Mouse (Mus musculus) hindbrain, embryonic 15.5 days (tissue): ENCODE measurements around the gene Tmem203. TPM values are rescaled to one million over a fixed set of nuclear protein-coding genes. Genes with fewer than 3 reads are reported as not detected.

Source experiments
- ATAC-seq: fragments of 200-750 bp; cut with Nextera tagmentation; 2 replicates; pipeline ENCODE4 v1.8.0; 2017; ENCODE audit warnings: low read depth, moderate number of reproducible peaks, moderate TSS enrichment; ENCODE audit not compliant: low FRiP score
- H3K27ac ChIP-seq: fragments of 300-500 bp; sonication (generic); replicated peaks from 2 replicates; pipeline ENCODE4 v1.5.1; 2015; ENCODE audit warnings: mild to moderate bottlenecking, inconsistent platforms
- H3K27me3 ChIP-seq: fragments of 300-500 bp; sonication (generic); 2 replicates; pipeline ENCODE4 v1.6.1; 2015; ENCODE audit warnings: control low read depth, inconsistent platforms
- H3K36me3 ChIP-seq: fragments of 300-500 bp; sonication (generic); 2 replicates; pipeline ENCODE4 v1.6.1; 2015; ENCODE audit warnings: control low read depth, inconsistent platforms
- H3K4me1 ChIP-seq: fragments of 300-500 bp; sonication (generic); replicated peaks from 2 replicates; pipeline ENCODE4 v1.6.1; 2015; ENCODE audit warnings: control low read depth, inconsistent platforms
- H3K4me2 ChIP-seq: fragments of 300-500 bp; sonication (generic); 2 replicates; pipeline ENCODE4 v1.6.1; 2015; ENCODE audit warnings: moderate library complexity, mild to moderate bottlenecking, inconsistent platforms
- H3K4me3 ChIP-seq: fragments of 300-500 bp; sonication (generic); 2 replicates; pipeline ENCODE4 v1.5.1; 2015; ENCODE audit warnings: mild to moderate bottlenecking, inconsistent platforms
- H3K9ac ChIP-seq: fragments of 300-500 bp; sonication (generic); 2 replicates; pipeline ENCODE4 v1.6.1; 2015; ENCODE audit warnings: inconsistent platforms
- H3K9me3 ChIP-seq: fragments of 300-500 bp; sonication (generic); 2 replicates; pipeline ENCODE4 v1.6.1; 2016; ENCODE audit warnings: control low read depth, inconsistent platforms
- WGBS: fragments of 180-500 bp; shearing (Covaris S2); methylation state at CpG from one replicate; pipeline ENCODE4 v1.1.7; 2015; 5-methylcytosine and 5-hydroxymethylcytosine counted together
- polyA plus RNA-seq: library from polyadenylated mRNA; unstranded; fragments of >200 nt; fragmentation: Nextera tagmentation; extraction: Ambion mirVana; gene quantifications from 2 replicates; pipeline ENCODE4 v1.2.1, GENCODE M21; 2015

Gene Tmem203
- polyA plus RNA-seq, 1 experiment from 2014 or later: 13.4 TPM

DNA sequence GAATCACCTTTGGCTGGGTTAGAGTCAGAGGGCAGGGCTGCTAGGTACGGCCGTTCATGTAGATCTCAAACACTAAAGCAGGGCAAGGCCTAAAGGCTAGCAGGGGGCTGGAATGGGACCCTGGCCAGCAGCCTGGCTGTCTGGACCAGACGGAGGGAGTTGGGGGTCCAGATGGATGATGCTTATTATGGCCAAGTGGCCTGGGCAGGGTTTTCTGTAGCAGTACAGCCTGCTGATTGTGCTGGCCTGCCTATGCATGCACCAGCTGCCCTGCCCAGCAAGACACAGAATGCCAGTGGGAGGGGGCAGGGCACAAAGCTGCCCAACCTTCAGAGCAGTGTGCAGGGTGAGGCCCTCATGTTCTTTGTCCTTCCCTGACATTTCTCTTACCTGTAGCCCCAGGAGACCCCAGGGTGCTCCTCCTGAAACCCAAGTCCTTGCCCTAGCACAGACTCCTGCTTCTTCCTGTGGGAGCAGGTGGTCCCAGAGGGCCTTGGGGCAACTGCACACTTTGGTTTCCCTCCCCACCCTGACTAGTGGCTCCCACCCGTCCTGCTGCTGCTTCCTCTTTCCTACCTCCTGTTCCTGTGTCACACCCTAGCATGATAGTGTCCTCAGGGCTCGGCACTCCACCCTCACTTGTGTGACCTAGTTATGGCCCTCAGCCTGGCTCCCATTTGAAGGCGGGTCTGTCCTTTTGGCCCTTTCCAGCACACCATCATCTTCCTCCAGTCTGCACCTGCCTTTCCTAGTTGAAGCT, 10.8 kb downstream of the Tmem203 start:
- ATAC-seq: no peak
- 49% methylated on average over 6 of the region's 6 CpGs for WGBS
- Histone ChIP-seq H3K27ac (peak overlapping the region; percentile 73), H3K9ac (peak overlapping the region; percentile 13; the same call in 1 of the 2 replicates), H3K27me3 (no peaks in the 10 kb centered on the region), H3K4me2 (peak overlapping the region; percentile 94), H3K9me3 (no peaks in the 10 kb centered on the region), H3K4me1 (peaks cover 65% of the 10 kb centered on the region), H3K36me3 (peaks cover 17% of the 10 kb centered on the region; the same call in 1 of the 2 replicates), H3K4me3 (peak overlapping the region; percentile 10)

DNA sequence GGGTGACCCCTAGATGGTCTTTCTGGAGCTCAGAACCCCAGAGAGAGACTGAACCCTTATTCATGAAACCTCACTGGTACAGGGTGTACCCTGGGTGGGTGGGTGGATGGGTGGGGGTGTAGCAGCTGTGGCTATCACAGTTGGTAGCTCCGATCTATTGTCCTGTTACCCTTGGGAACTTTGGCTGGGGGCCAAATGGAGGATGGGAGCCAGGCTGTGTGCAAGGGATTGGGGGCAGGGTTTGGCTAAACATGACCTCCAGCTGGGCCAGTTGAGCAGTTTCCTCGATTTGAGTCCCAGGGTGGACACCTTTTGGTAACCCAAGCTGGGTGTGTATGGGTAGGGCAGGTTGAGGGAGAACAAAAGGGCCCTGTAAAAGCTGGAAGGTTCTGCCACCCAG, 11.5 kb downstream of the Tmem203 start:
- 0 out of 2 replicates have a peak overlapping the region, but pooled peaks have one; percentile 13 for H3K9ac ChIP-seq
- H3K4me1 ChIP-seq: peaks cover 72% of the 10 kb centered on the region
- peak overlapping the region; percentile 73 for H3K27ac ChIP-seq
- no peaks in the 10 kb centered on the region for H3K27me3 ChIP-seq
- peaks cover 17% of the 10 kb centered on the region; the same call in 1 of the 2 replicates for H3K36me3 ChIP-seq
- no peak for ATAC-seq
- H3K9me3 ChIP-seq: no peaks in the 10 kb centered on the region
- peak overlapping the region; percentile 94 for H3K4me2 ChIP-seq
- 27% methylated on average over 2 of the region's 2 CpGs for WGBS
- H3K4me3 ChIP-seq: peak overlapping the region; percentile 10; the same call in 1 of the 2 replicates

DNA sequence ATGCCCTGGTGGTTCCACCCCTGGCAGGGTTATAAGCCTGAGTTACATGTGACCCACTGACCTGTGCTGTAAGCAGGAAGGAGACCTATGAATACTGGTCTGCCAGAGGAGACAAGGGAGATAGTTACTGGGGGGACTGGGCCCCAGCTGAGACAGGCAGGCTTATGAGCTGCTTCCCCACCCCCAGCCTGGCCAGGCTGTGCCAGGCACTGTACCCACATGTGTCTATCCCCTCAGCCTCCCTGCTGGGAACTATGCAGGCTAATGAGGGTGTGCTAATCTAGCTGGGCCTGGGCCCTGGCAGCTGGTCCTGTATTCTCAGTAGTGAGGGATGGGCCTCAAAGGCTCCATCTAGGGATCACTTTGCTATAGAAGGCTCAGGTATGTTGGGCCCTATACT, 12.0 kb downstream of the Tmem203 start:
- Histone ChIP-seq H3K27me3 (no peaks in the 10 kb centered on the region), H3K9ac (no peak overlapping the region), H3K4me1 (peaks cover 72% of the 10 kb centered on the region), H3K36me3 (peaks cover 17% of the 10 kb centered on the region; the same call in 1 of the 2 replicates), H3K4me3 (peak overlapping the region; percentile 10; the same call in 1 of the 2 replicates), H3K4me2 (peak overlapping the region; percentile 94), H3K27ac (peak overlapping the region; percentile 73), H3K9me3 (no peaks in the 10 kb centered on the region)
- ATAC-seq: no peak

DNA sequence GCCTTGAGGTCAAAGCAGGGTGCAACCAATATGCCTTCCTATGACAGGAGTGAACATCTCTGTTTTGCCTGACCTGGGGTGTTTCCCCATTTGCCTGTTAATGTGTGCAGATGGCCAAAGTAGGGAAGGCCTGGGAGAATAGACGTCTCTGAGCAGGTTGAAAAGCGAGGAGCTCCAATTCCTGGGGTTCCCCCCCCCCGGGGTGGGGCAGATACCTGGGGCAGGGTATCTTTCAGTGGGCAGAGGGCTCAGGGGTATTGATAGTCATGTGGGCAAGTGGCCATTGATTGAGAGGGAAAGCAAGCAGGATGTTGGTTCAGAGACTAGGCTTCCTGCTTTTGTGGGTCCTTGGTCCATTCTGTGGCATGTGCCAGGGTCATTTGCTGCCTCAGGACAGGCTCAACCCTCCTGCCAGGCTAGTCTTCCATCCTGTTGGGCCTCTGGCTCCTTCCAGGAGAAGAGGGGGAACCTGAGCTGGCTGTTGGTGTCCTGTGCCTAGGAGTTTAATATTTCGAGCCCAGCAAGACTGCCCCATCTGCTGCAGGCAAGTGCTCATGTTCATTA, 12.6 kb downstream of the Tmem203 start:
- ATAC-seq: no peak
- no peak overlapping the region; the same call in 1 of the 2 replicates for H3K4me2 ChIP-seq
- H3K4me1 ChIP-seq: peaks cover 74% of the 10 kb centered on the region
- 71% methylated on average over 4 of the region's 4 CpGs for whole genome bisulfite sequencing
- H3K27me3 ChIP-seq: no peaks in the 10 kb centered on the region
- peaks cover 17% of the 10 kb centered on the region; the same call in 1 of the 2 replicates for H3K36me3 ChIP-seq
- no peaks in the 10 kb centered on the region for H3K9me3 ChIP-seq
- no peak overlapping the region for H3K4me3 ChIP-seq
- H3K27ac ChIP-seq: no peak overlapping the region
- no peak overlapping the region for H3K9ac ChIP-seq

DNA sequence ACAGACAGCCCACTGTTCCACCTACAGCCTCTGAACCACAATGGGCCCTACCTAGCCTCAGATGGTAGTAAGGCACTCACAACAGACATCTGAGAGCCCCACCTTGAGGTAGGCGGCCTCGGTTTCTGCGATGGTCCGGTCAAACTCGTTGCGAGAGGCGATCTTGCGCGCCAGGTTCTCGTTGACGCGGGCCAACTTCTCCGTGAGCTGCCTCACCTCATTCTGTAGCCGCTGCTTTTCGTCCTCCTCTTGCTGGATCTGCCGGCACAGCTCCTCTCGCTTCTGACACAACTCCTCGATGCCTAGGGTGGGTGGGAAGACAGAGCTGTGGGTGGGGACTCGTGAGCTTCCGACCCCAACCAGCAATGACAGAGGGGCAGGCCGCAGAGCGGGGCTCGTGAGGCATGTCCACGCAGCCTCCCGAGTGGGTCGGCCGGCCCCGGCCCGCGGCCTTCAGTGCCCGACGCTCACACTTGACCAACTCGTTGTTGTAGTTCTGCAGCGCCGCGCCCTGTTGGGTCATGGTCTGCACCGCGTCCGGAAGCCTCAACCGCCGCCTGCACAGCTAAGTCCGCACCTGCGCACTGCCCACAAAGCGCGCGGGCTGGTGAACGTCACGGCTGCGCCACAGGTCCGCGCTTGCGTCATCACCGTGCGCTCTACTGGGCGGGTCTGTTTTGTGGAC, 16.7 kb downstream of the Tmem203 start, which contains the start of the genes Ssna1 and Anapc2:
Gene Ssna1 (minus strand): TSS at position 612 of the 685 bp plus-strand sequence.
Gene Anapc2 (plus strand): TSS at position 652 of the 685 bp plus-strand sequence.
- peak; percentile 96 for ATAC-seq
- Histone ChIP-seq H3K27ac (peak within 1 kb of the TSS; percentile 79), H3K4me3 (peak within 1 kb of the TSS; percentile 87), H3K36me3 (peaks cover 52% of the 10 kb centered on the region), H3K27me3 (no peaks in the 10 kb centered on the region), H3K4me1 (peaks cover 56% of the 10 kb centered on the region), H3K9ac (peak within 1 kb of the TSS; percentile 91), H3K9me3 (no peaks in the 10 kb centered on the region), H3K4me2 (peak within 1 kb of the TSS; percentile 97)
- WGBS: under 1% methylated on average over 55 of the region's 55 CpGs

DNA sequence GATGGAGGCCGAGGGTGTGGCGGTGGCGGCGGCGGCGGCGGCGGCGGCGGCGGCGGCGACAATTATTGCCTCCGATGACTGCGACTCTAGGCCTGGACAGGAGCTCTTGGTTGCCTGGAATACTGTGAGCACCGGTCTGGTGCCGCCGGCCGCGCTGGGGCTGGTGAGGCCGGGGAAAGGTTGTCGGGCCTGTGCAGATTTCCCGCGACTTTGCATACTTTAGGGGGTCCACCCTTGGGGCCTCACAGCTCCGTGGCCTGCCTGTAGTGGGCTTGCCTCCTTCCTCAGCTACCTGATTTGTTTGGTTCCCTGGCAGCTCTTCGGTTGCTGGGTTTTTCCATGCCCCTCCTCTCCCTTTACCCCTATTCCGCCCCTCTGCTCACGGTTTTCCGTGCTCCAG, 17.3 kb downstream of the Tmem203 start:
- WGBS: 1% methylated on average over 16 of the region's 29 CpGs
- Histone ChIP-seq H3K4me2 (peak overlapping the region; percentile 97), H3K9ac (peak overlapping the region; percentile 91), H3K4me1 (peaks cover 51% of the 10 kb centered on the region), H3K27me3 (no peaks in the 10 kb centered on the region), H3K4me3 (peak overlapping the region; percentile 87), H3K36me3 (peaks cover 56% of the 10 kb centered on the region), H3K9me3 (no peaks in the 10 kb centered on the region), H3K27ac (peak overlapping the region; percentile 79)
- peak; percentile 71 for ATAC-seq

DNA sequence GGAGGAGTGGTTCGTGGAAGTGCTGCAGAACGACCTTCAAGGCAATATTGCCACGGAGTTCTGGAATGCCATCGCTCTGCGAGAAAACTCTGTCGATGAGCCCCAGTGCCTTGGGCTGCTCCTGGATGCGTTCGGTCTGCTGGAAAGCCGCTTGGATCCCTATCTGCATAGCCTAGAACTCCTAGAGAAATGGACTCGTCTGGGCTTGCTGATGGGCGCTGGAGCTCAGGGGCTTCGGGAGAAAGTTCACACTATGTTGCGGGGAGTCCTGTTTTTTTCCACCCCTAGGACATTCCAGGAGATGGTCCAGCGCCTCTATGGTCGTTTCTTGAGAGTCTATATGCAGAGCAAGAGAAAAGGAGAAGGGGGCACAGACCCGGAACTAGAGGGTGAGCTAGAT, 17.8 kb downstream of the Tmem203 start:
- Histone ChIP-seq H3K4me3 (peak overlapping the region; percentile 87), H3K9ac (peak overlapping the region; percentile 91), H3K4me1 (peaks cover 46% of the 10 kb centered on the region), H3K27ac (peak overlapping the region; percentile 79), H3K36me3 (peaks cover 61% of the 10 kb centered on the region), H3K27me3 (no peaks in the 10 kb centered on the region), H3K9me3 (no peaks in the 10 kb centered on the region), H3K4me2 (peak overlapping the region; percentile 97)
- no peak for ATAC-seq
- 42% methylated on average over 16 of the region's 16 CpGs for WGBS

DNA sequence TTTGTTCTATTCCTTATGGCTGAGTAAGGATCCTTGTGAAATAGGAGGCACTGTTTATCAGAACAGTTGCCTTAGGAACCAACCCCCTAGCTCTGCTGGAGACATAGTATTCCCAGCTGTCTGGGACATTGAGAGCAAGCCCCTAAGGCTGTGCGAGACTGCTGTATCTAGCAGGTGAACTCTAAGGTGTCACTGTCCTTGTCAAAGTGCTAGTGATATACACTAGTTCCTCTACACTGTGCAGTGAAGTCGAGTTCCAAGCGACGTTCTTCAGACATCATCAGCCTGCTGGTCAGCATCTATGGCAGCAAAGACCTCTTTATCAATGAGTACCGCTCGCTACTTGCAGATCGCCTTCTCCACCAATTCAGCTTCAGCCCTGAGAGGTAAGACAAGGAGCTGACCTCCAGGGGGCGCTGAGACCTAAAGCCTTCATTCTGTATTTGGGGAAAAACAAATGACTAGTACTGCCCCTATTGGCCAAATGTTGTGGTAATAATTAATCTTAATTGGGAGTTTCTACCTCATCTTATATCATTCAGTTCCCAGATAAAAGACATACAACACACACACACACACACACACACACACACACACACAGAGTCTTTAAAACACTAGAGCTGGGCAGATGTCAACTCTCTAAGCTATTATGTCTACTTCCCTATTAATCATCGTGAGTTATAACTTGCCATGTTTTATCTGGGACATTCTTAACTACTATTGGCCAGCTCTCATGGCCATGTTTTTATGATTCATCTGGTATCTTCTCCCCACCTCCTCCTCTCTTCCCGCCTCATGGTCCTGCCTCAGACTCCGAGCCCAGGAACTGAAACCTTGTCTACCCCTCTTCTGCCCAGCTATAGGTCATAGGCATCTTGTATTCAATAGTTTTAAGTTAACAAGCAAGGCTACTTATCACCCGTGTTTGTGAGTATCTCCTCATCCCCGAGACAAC, 24.0 kb downstream of the Tmem203 start:
- Histone ChIP-seq H3K9me3 (no peaks in the 10 kb centered on the region), H3K36me3 (peaks cover 94% of the 10 kb centered on the region), H3K4me2 (no peak overlapping the region), H3K27me3 (no peaks in the 10 kb centered on the region), H3K4me3 (no peak overlapping the region), H3K27ac (no peak overlapping the region), H3K9ac (no peak overlapping the region), H3K4me1 (peaks cover 8% of the 10 kb centered on the region)
- no peak; the same call in 1 of the 2 replicates for ATAC-seq
- WGBS: 64% methylated on average over 13 of the region's 13 CpGs

DNA sequence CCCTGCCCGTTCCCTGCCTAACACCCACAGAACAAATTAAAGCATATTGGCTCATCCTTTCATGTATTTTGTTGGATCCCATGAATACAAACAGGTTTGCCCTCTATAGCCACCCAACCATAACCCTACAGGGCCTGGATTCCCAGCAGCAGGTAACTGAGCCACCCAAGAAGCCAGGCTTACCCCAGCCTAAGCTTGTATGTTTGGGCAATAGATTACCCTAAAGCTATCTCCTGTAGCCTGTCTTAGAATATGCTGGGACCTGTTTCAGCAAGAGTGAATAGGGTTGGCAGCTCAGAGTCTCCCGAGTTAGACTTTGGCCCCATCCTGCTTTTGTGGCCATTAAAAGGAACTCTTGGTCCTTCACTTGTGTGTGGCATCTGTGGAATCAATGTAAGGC, 30.3 kb downstream of the Tmem203 start:
- no peak for ATAC-seq
- Histone ChIP-seq H3K4me3 (no peak overlapping the region), H3K9ac (no peak overlapping the region), H3K9me3 (no peaks in the 10 kb centered on the region), H3K4me1 (peaks cover 22% of the 10 kb centered on the region), H3K4me2 (no peak overlapping the region), H3K36me3 (peaks cover 48% of the 10 kb centered on the region), H3K27ac (no peak overlapping the region), H3K27me3 (peaks cover 26% of the 10 kb centered on the region)
- 91% methylated on average over 2 of the region's 2 CpGs for WGBS

DNA sequence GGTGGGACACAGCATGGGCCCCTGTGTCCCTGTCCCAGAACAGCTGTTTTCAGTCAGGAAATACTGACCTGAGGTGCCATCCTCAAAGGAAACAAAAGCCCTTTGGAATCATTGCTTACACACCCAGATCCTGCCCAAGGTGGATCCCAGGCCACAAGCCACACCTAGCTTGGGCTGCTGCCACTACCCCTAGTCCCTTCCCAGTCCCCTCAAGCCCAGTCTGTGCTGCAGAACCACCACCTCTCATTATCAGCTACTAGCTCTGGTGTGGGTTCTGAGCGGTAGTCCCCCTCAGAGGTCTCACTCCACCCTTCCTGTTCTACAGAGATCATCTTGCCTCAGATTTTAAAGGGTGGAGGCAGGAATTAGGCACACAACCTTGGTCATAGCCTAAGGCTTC, 31.1 kb downstream of the Tmem203 start:
- Histone ChIP-seq H3K4me3 (no peak overlapping the region), H3K9ac (no peak overlapping the region), H3K9me3 (no peaks in the 10 kb centered on the region), H3K27ac (no peak overlapping the region), H3K4me2 (no peak overlapping the region), H3K4me1 (peaks cover 30% of the 10 kb centered on the region), H3K36me3 (peaks cover 41% of the 10 kb centered on the region), H3K27me3 (peaks cover 32% of the 10 kb centered on the region)
- no peak for ATAC-seq
- 95% methylated on average over 1 of the region's 1 CpGs for WGBS
